Comparison of ENCODE assay signal across 39 mouse cellular contexts in the genomic region with DNA sequence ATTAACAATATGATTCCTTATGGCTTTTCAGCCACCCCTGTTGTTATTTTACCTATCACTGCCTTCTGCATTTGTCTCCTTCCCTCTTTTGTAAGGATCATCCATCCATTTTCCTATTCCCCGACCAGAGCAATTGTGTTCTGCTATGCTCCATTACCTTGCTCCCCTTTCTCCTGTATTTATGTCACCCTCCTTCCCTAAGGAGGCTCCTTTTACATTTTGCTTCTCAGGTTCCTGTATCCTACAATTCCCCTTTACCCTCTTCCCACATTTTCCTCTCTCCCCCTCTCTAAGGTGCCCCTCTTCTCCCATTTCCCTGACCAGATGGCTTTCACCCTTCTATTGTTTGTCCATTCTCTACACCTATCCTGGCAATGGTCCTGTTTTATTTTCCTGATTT. TPM values are rescaled to one million over a fixed set of nuclear protein-coding genes. Genes with fewer than 3 reads are reported as not detected.
"Had no signal": no experiment of that assay in that cellular context is flagged by ENCODE, and none has a peak within 500 bp of the region (broad histone marks: within the 10 kb centered on the region; RNA-seq: fewer than 3 reads in every experiment).

No protein-coding gene starts in this region.

- H3K9ac ChIP-seq: heart, embryonic 12.5 days; heart, embryonic 13.5 days; heart, embryonic 15.5 days; hindbrain, embryonic 12.5 days; hindbrain, embryonic 13.5 days; hindbrain, embryonic 14.5 days; hindbrain, embryonic 15.5 days; intestine, embryonic 15.5 days had no signal

- H3K27ac ChIP-seq: heart, adult 2 months; heart, embryonic 10.5 days; heart, embryonic 13.5 days; heart, embryonic 15.5 days; hindbrain, embryonic 10.5 days; hindbrain, embryonic 12.5 days; hindbrain, embryonic 13.5 days; hindbrain, embryonic 14.5 days; hindbrain, embryonic 15.5 days; hindbrain, postnatal 0 days; intestine, embryonic 15.5 days; layer of hippocampus, adult 2 months; left cerebral cortex, adult 2 months had no signal

- H3K4me3 ChIP-seq: heart, adult 2 months; heart, embryonic 10.5 days; heart, embryonic 12.5 days; heart, embryonic 13.5 days; heart, embryonic 15.5 days; hindbrain, embryonic 10.5 days; hindbrain, embryonic 12.5 days; hindbrain, embryonic 13.5 days; hindbrain, embryonic 15.5 days; intestine, embryonic 15.5 days; layer of hippocampus, adult 2 months; left cerebral cortex, adult 2 months had no signal

- ATAC-seq: hindbrain, embryonic 16.5 days; hindbrain, postnatal 0 days; inflammation-experienced regulatory T-cells, adult 6 months; intestine, embryonic 15.5 days; intestine, embryonic 16.5 days; intestine, postnatal 0 days had no signal

- H3K27me3 ChIP-seq: heart, embryonic 12.5 days; heart, embryonic 13.5 days; heart, embryonic 15.5 days; hindbrain, embryonic 12.5 days; hindbrain, embryonic 13.5 days; hindbrain, embryonic 15.5 days; intestine, embryonic 15.5 days had no signal

- H3K9me3 ChIP-seq: heart, embryonic 10.5 days; heart, embryonic 12.5 days; heart, embryonic 13.5 days; heart, embryonic 15.5 days; hindbrain, embryonic 10.5 days; hindbrain, embryonic 12.5 days; hindbrain, embryonic 13.5 days; hindbrain, embryonic 15.5 days; intestine, embryonic 15.5 days had no signal

- H3K36me3 ChIP-seq: heart, embryonic 10.5 days; heart, embryonic 12.5 days; heart, embryonic 13.5 days; heart, embryonic 15.5 days; hindbrain, embryonic 10.5 days; hindbrain, embryonic 12.5 days; hindbrain, embryonic 13.5 days; hindbrain, embryonic 15.5 days; intestine, embryonic 15.5 days had no signal

- H3K4me2 ChIP-seq: heart, embryonic 11.5 days; heart, embryonic 12.5 days; heart, embryonic 13.5 days; heart, embryonic 15.5 days; hindbrain, embryonic 12.5 days; hindbrain, embryonic 13.5 days; hindbrain, embryonic 14.5 days; hindbrain, embryonic 15.5 days; intestine, embryonic 15.5 days had no signal

- H3K4me1 ChIP-seq: heart, embryonic 10.5 days; heart, embryonic 12.5 days; heart, embryonic 13.5 days; heart, embryonic 15.5 days; hindbrain, embryonic 10.5 days; hindbrain, embryonic 12.5 days; hindbrain, embryonic 13.5 days; hindbrain, embryonic 15.5 days; intestine, embryonic 15.5 days had no signal

- DNase-seq: heart, adult 2 months; heart, postnatal 10 days; heart, postnatal 14 days; heart, postnatal 36 days; heart, postnatal 4 days; kidney, adult 11 months; kidney, adult 2 months; kidney, adult 9 months; kidney, postnatal 14 days; kidney, postnatal 25 days; kidney, postnatal 36 days; kidney, postnatal 4 days; layer of hippocampus, adult 9-11 months; layer of hippocampus, postnatal 36 days had no signal

RNA-seq across cellular contexts. Expression of a gene that starts 4.1 kb away (rescaled TPM):
- polyA plus RNA-seq: heart, adult 2 months; heart, embryonic 10.5 days; heart, embryonic 11.5 days; heart, embryonic 12.5 days; heart, embryonic 13.5 days; heart, embryonic 14.5 days; heart, embryonic 15.5 days; heart, embryonic 16.5 days; heart, postnatal 0 days; hindbrain, embryonic 10.5 days; hindbrain, embryonic 11.5 days; hindbrain, embryonic 12.5 days; hindbrain, embryonic 13.5 days; hindbrain, embryonic 14.5 days; hindbrain, embryonic 15.5 days; hindbrain, embryonic 16.5 days; hindbrain, postnatal 0 days; inflammation-experienced regulatory T-cells, adult 6 months; intestine, embryonic 14.5 days; intestine, embryonic 15.5 days; intestine, embryonic 16.5 days; intestine, postnatal 0 days; kidney, adult 2 months; kidney, embryonic 16.5 days; large intestine, adult 2 months had no signal

RNA-seq across cellular contexts. Expression of a gene that starts 23.9 kb away (rescaled TPM):
- polyA plus RNA-seq: heart, adult 2 months; heart, embryonic 10.5 days; heart, embryonic 11.5 days; heart, embryonic 12.5 days; heart, embryonic 13.5 days; heart, embryonic 14.5 days; heart, embryonic 15.5 days; heart, embryonic 16.5 days; heart, postnatal 0 days; hindbrain, embryonic 10.5 days; hindbrain, embryonic 11.5 days; hindbrain, embryonic 12.5 days; hindbrain, embryonic 13.5 days; hindbrain, embryonic 14.5 days; hindbrain, embryonic 15.5 days; hindbrain, embryonic 16.5 days; hindbrain, postnatal 0 days; intestine, embryonic 14.5 days; intestine, embryonic 15.5 days; intestine, embryonic 16.5 days; intestine, postnatal 0 days; kidney, adult 2 months; kidney, embryonic 16.5 days; large intestine, adult 2 months had no signal
